Mouse (Mus musculus): ENCODE results near the gene Hist1h2ad. TPM values are rescaled to one million over a fixed set of nuclear protein-coding genes. Genes with fewer than 3 reads are reported as not detected.
A peak's percentile ranks its signal among the peaks of the same experiment; 100 is the strongest.
"Not testable (repeated sequence)": the region's sequence is repeated elsewhere in the genome, so short reads cannot be mapped to it uniquely, and the experiment has no call there.

Hist1h2ad gene
- polyA plus RNA-seq (2016; fragmentation: Nextera tagmentation; extraction: Ambion mirVana) = 0.86 and 2.8 TPM in 2 replicates

DNA sequence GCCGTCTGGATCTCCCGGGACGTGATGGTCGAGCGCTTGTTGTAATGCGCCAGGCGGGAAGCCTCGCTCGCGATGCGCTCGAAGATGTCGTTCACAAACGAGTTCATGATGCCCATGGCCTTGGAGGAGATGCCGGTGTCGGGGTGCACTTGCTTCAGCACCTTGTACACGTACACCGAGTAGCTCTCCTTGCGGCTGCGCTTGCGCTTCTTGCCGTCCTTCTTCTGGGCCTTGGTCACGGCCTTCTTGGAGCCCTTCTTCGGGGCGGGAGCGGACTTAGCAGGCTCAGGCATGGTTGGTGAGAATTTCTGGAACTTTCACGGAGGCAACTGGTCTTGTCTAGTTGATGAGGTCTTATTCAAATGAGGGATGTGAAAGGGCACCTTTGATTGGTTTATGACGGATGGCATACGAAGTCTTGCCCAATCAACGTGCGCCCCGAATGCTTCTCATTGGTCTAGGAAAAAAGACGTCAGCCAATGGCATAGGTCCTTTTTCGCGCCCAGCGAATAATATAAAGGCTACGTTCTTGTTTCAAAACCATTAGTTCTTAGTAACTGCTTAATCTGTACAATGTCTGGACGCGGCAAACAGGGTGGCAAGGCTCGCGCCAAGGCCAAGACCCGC lies at the start of gene Hist1h2ad, which contains the start of gene Hist1h2bf:
Gene Hist1h2ad (plus strand): TSS at position 484 of the 627 bp plus-strand sequence.
Gene Hist1h2bf (minus strand): TSS at position 299 of the 627 bp plus-strand sequence.
- H3K4me3 ChIP-seq = peak within 1 kb of the TSS; percentile 25
- H3K36me3 ChIP-seq; H3K9me3 ChIP-seq; H3K27me3 ChIP-seq (replicated peaks): not testable (repeated sequence)
- ATAC-seq (ENCODE audit: low FRiP score, low read depth) = peak; percentile 90
- under 1% methylated on average over 42 of the region's 42 CpGs for WGBS
- peaks cover 28% of the 10 kb centered on the region for H3K4me1 ChIP-seq
- peak within 1 kb of the TSS; percentile 72 for H3K4me2 ChIP-seq (replicated peaks)
- peak within 1 kb of the TSS; percentile 47 for H3K9ac ChIP-seq
- H3K27ac ChIP-seq = peak within 1 kb of the TSS; percentile 62

DNA sequence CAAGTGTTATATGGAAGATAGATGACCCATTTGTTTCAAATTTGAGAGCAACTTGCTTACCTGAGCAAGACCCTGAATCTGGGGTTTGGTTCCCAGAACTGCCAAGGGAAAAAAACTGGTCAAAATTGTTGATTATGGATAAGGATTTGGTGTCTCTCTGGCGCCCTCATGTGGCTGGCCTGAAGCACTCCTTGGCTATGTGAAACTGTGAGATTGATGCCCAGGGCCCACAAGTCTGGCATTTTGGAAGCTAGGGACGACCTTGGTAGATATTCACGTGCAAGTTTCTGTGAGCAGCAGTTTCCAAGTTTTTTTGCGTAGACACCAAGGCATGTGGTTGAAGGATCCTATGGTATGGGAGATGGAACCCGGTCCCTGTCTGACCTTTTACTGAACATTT lies 49.5 kb upstream of the Hist1h2ad start:
- H3K4me1 ChIP-seq = peaks cover 5% of the 10 kb centered on the region; the same call in 1 of the 2 replicates
- no peak for ATAC-seq (ENCODE audit: low FRiP score, low read depth)
- H3K27me3 ChIP-seq (replicated peaks) = no peaks in the 10 kb centered on the region
- 6% methylated on average over 5 of the region's 5 CpGs for WGBS
- H3K27ac ChIP-seq = no peak overlapping the region
- H3K4me3 ChIP-seq = no peak overlapping the region
- no peaks in the 10 kb centered on the region for H3K9me3 ChIP-seq
- H3K4me2 ChIP-seq (replicated peaks) = peak overlapping the region; percentile 28; the same call in 1 of the 2 replicates
- no peak overlapping the region for H3K9ac ChIP-seq
- no peaks in the 10 kb centered on the region for H3K36me3 ChIP-seq

GRCm38 (mm10) chr13:23525901-23526300 lies 48.3 kb upstream of the Hist1h2ad start:
- no peaks in the 10 kb centered on the region for H3K36me3 ChIP-seq
- no peak overlapping the region for H3K27ac ChIP-seq
- no peaks in the 10 kb centered on the region for H3K27me3 ChIP-seq (replicated peaks)
- H3K4me2 ChIP-seq (replicated peaks) = peak overlapping the region; percentile 54
- peaks cover 5% of the 10 kb centered on the region; the same call in 1 of the 2 replicates for H3K4me1 ChIP-seq
- H3K9ac ChIP-seq = no peak overlapping the region
- 2% methylated on average over 10 of the region's 10 CpGs for WGBS
- no peak for ATAC-seq (ENCODE audit: low FRiP score, low read depth)
- peak overlapping the region; percentile 29 for H3K4me3 ChIP-seq
- H3K9me3 ChIP-seq = no peaks in the 10 kb centered on the region

GRCm38 (mm10) chr13:23526312-23526711 lies 47.9 kb upstream of the Hist1h2ad start:
- Histone ChIP-seq H3K4me2 (replicated peaks) (peak overlapping the region; percentile 54), H3K27me3 (replicated peaks) (no peaks in the 10 kb centered on the region), H3K4me1 (peaks cover 5% of the 10 kb centered on the region; the same call in 1 of the 2 replicates), H3K9me3 (no peaks in the 10 kb centered on the region), H3K36me3 (no peaks in the 10 kb centered on the region), H3K27ac (peak overlapping the region; percentile 2; the same call in 1 of the 2 replicates), H3K9ac (peak overlapping the region; percentile 48), H3K4me3 (peak overlapping the region; percentile 29)
- ATAC-seq (ENCODE audit: low FRiP score, low read depth) = no peak
- WGBS = under 1% methylated on average over 17 of the region's 17 CpGs

GRCm38 (mm10) chr13:23529005-23529404 lies 45.2 kb upstream of the Hist1h2ad start:
- Histone ChIP-seq H3K4me2 (replicated peaks) (peak overlapping the region; percentile 42), H3K27me3 (replicated peaks) (no peaks in the 10 kb centered on the region), H3K9me3 (no peaks in the 10 kb centered on the region), H3K36me3 (no peaks in the 10 kb centered on the region), H3K27ac (no peak overlapping the region; the same call in 1 of the 2 replicates), H3K4me3 (no peak overlapping the region), H3K9ac (no peak overlapping the region), H3K4me1 (peaks cover 15% of the 10 kb centered on the region)
- WGBS = 41% methylated on average over 5 of the region's 5 CpGs
- ATAC-seq (ENCODE audit: low FRiP score, low read depth) = no peak

DNA sequence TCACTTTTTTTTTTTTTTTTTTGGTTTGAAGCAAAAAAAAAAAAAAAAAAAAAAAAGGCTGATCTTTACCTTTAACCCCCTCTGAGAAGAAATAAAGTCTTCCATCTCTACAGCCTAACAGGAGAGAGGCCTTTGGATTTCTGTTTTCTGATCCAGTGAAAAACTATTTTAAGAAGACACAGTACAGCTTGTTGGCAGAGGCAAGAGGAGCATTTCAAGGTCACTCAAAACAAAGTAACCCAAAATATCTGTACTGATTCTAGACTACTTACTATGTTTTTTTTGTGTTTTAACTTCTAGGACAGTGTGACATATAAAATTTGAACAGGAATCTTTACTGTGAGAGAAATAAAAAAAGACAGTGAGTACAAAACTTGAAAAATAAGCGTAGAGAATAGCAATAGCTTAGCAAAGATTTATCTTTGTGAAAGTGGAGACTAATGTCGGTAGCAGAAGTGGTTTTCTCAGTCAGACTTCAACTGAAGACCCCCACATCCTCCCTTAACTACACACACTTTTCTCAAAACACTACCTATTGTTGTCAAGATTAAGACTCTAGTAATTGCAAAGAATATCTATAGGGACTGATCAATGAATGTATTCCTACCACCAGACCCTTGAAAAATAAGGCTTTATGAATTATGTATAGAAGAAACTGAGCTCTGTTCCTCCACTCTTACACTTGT lies 44.6 kb upstream of the Hist1h2ad start:
- H3K9ac ChIP-seq = peak overlapping the region; percentile 73; the same call in 1 of the 2 replicates
- H3K9me3 ChIP-seq = no peaks in the 10 kb centered on the region
- no peak for ATAC-seq (ENCODE audit: low FRiP score, low read depth)
- peak overlapping the region; percentile 70 for H3K4me2 ChIP-seq (replicated peaks)
- WGBS = 30% methylated on average over 2 of the region's 2 CpGs
- no peaks in the 10 kb centered on the region for H3K36me3 ChIP-seq
- H3K27me3 ChIP-seq (replicated peaks) = no peaks in the 10 kb centered on the region
- H3K4me3 ChIP-seq = peak overlapping the region; percentile 52
- H3K27ac ChIP-seq = no peak overlapping the region
- H3K4me1 ChIP-seq = peaks cover 17% of the 10 kb centered on the region

DNA sequence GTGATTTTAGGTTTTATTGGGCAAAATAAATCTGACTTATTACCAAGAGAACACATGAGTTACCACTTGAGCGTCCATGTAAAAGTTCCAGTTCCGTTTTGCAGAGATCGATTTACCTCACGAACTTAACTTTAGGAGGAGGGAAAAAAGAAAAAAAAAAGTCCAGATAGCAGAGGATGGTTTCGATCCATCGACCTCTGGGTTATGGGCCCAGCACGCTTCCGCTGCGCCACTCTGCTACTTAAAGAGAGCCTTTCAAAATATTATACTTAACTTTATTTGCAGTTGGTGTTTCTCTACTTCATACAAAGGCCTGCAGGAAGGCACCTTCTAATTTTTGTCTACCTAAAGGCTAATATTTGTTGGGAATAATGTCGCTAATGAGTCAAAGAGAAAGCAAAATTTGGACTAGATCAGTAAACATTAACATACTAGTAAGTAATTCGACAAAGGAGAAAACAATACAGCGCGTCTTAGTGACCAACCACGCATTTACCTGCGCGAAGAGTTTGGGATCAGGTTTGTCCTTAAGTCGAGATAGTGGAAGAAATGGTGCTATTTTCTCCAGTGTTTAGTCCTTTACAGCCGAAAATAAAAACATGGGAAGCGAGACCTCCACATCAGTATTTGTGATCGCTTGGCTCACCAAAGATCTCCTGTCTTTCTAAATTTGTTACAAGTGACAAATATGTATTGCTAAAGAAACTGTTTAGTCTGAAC lies 43.8 kb upstream of the Hist1h2ad start:
- H3K27ac ChIP-seq = peak overlapping the region; percentile 89
- no peak for ATAC-seq (ENCODE audit: low FRiP score, low read depth)
- WGBS = under 1% methylated on average over 20 of the region's 20 CpGs
- H3K9me3 ChIP-seq = no peaks in the 10 kb centered on the region
- peak overlapping the region; percentile 70 for H3K4me2 ChIP-seq (replicated peaks)
- H3K36me3 ChIP-seq = no peaks in the 10 kb centered on the region
- peak overlapping the region; percentile 73 for H3K9ac ChIP-seq
- H3K4me3 ChIP-seq = peak overlapping the region; percentile 52
- peaks cover 16% of the 10 kb centered on the region for H3K4me1 ChIP-seq
- H3K27me3 ChIP-seq (replicated peaks) = no peaks in the 10 kb centered on the region

DNA sequence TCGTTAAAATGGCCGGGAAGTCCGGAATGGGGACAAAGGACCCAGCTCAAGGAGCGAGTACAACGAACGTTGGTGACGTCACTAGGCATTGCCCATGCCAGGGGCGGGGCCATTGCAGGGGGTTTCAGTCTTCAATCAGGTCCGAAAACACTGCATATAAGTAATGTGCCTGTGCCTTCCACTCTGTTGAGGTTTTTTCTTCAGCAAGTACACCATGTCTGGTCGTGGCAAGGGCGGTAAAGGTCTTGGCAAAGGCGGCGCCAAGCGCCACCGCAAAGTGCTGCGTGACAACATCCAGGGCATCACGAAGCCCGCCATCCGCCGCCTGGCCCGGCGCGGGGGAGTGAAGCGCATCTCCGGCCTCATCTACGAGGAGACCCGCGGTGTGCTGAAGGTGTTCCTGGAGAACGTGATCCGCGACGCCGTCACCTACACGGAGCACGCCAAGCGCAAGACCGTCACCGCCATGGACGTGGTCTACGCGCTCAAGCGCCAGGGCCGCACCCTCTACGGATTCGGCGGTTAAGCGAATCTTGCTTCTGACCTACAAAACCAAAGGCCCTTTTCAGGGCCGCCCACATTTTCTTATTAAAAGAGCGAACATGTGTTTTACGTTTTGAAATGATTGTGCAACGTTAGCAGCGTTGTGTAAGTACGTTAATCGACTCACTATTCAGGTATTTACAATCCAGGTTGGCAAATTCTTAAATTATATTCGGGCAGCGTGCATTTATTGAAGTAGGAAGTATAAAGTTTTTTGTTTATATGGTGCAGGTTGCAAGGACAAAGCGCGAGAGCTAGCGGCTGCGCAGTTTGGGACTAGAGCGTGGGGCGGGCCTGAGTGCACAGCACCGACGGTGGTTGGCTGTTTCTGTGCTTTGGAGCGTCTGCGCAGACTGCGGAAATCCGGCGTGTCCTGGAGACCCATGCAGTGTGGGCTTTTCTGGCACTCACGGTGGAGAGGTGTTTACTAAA lies 43.0 kb upstream of the Hist1h2ad start, which contains the start of gene Hist1h4h:
Gene Hist1h4h (plus strand): TSS at position 150 of the 975 bp plus-strand sequence.
- H3K4me2 ChIP-seq (replicated peaks) = peak within 1 kb of the TSS; percentile 70
- peak within 1 kb of the TSS; percentile 52 for H3K4me3 ChIP-seq
- H3K9me3 ChIP-seq = no peaks in the 10 kb centered on the region
- peaks cover 18% of the 10 kb centered on the region for H3K4me1 ChIP-seq
- no peaks in the 10 kb centered on the region for H3K36me3 ChIP-seq
- ATAC-seq (ENCODE audit: low FRiP score, low read depth) = peak; percentile 87
- H3K9ac ChIP-seq = peak within 1 kb of the TSS; percentile 73
- H3K27ac ChIP-seq = peak within 1 kb of the TSS; percentile 89
- H3K27me3 ChIP-seq (replicated peaks) = no peaks in the 10 kb centered on the region
- WGBS = under 1% methylated on average over 60 of the region's 70 CpGs

DNA sequence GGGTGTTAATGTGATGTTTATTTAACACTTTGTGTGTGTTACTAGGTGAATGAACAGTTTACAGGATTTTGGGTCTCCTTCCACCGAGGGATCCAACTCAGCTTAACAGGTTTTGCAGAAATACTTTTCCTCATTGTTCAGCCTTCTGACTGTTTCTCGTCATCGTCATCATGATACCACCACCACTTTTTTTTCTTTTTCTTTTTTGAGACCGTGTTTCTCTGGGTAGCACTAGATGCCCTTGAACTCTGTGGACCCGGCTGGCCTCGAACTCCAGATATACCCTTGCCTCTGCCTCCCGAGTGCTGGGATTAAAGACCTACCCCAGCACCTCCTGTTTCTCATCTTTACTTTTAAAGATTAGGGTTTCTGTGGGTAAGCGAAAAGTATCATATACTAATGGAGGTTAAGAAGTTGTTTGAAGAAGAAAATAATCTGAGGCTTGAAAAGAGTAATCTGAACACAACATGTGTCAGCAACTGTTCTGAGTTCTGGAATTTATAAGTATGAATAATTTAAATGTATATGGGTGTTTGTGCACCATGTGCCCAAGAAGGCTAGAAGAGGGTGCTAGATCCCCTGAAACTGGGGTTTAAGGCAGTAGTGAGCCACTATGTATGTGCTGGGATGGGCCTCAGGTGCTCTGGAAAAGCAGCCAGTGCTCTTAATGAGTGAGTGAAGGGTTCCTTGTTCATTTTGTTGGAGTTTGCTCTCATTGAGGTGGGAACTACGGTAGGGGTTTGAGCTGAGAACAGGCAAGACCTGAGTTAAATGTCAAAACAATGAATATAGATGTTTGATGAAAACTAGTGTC lies 41.7 kb upstream of the Hist1h2ad start:
- H3K27me3 ChIP-seq (replicated peaks) = no peaks in the 10 kb centered on the region
- peak overlapping the region; percentile 70 for H3K4me2 ChIP-seq (replicated peaks)
- H3K4me3 ChIP-seq = peak overlapping the region; percentile 52
- ATAC-seq (ENCODE audit: low FRiP score, low read depth) = no peak
- WGBS = 22% methylated on average over 9 of the region's 9 CpGs
- H3K4me1 ChIP-seq = peaks cover 22% of the 10 kb centered on the region
- peak overlapping the region; percentile 73 for H3K9ac ChIP-seq
- H3K36me3 ChIP-seq = no peaks in the 10 kb centered on the region
- H3K9me3 ChIP-seq = no peaks in the 10 kb centered on the region
- H3K27ac ChIP-seq = peak overlapping the region; percentile 89; the same call in 1 of the 2 replicates

- H3K27ac ChIP-seq = peak within 1 kb of the TSS; percentile 66
- peak within 1 kb of the TSS; percentile 57 for H3K9ac ChIP-seq
- H3K27me3 ChIP-seq (replicated peaks); H3K36me3 ChIP-seq; H3K9me3 ChIP-seq: not testable (repeated sequence)
- peak within 1 kb of the TSS; percentile 46 for H3K4me3 ChIP-seq
- H3K4me2 ChIP-seq (replicated peaks) = peak within 1 kb of the TSS; percentile 70
- under 1% methylated on average over 26 of the region's 53 CpGs for WGBS
- H3K4me1 ChIP-seq = peaks cover 22% of the 10 kb centered on the region
- ATAC-seq (ENCODE audit: low FRiP score, low read depth) = peak; percentile 30
Observed at GRCm38 (mm10) chr13:23533560-23534367, 40.4 kb upstream of the Hist1h2ad start, which contains the start of gene Hist1h2af. Hist1h2af (plus strand) TSS chr13:23533906.

All from neural tube, embryonic 12.5 days (tissue).